27 mouse cellular contexts compared by ENCODE assay signal in the genomic region with DNA sequence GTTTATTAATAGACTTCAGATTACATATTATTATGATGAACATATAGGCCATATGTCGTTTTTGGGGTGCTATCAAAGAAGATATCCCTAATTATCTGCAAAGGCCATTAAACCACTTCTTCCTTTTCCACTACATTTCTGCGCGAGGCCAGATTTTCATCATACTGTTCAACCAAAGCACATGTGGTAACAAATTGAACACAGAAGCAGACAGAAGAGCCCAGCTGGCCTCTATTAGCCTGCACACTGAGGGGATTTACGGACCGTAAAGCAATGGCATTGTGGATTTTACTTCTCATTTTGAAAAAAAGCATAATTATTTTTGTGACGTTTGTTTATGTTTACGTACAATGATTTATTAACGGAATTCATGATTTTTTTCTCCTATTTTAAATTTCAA. TPM values are rescaled to one million over a fixed set of nuclear protein-coding genes. Genes with fewer than 3 reads are reported as not detected.
A peak's percentile ranks its signal among the peaks of the same experiment; 100 is the strongest.
DNase-seq lines count a peak whose midpoint lies in the region; ATAC-seq and TF ChIP-seq lines count a peak whose summit lies in the region.
"Had no signal": no experiment of that assay in that cellular context is flagged by ENCODE, and none has a peak within 500 bp of the region (broad histone marks: within the 10 kb centered on the region; RNA-seq: fewer than 3 reads in every experiment).

No protein-coding gene starts in this region.

- no peak for ATAC-seq in embryonic facial prominence, embryonic 11.5 days (replicated peaks; ENCODE audit: insufficient number of reproducible peaks, low FRiP score, low TSS enrichment, low read depth)
- no peak for ATAC-seq in limb, embryonic 14.5 days (ENCODE audit: low FRiP score, low read depth)
- ATAC-seq in intestine, embryonic 16.5 days, result no peak
- ATAC-seq: CD4-positive, CD25-positive, alpha-beta regulatory T cell, adult 4 months; forebrain, embryonic 15.5 days; hindbrain, postnatal 0 days had no signal

- DNase-seq in embryo, embryonic 11 days, result peak; percentile 60
- peak; percentile 86 for DNase-seq in embryonic facial prominence, embryonic 11.5 days (ENCODE audit: low spot score)
- peak; percentile 30 for DNase-seq in hindlimb bud, embryonic 11.5 days (ENCODE audit: extremely low spot score, low read depth, low spot score)
- DNase-seq in limb, embryonic 14.5 days (ENCODE audit: low spot score), result peak; percentile 66
- no peak for DNase-seq in thymus, postnatal 14 days
- no peak for DNase-seq in gastrocnemius, postnatal 36 days
- DNase-seq: adrenal gland, adult 2 months; adrenal gland, postnatal 25 days; cerebellum, adult 11-12 months; cerebellum, adult 9-10 months; gastrocnemius, postnatal 25 days; heart, adult 2 months; heart, postnatal 14 days; heart, postnatal 4 days; kidney, adult 11 months; kidney, adult 9 months had no signal

- 47% methylated on average over 8 of the region's 8 CpGs for WGBS in embryonic facial prominence, embryonic 11.5 days
- 26% methylated on average over 8 of the region's 8 CpGs for WGBS in limb, embryonic 14.5 days
- WGBS in intestine, embryonic 16.5 days, result 77% methylated on average over 8 of the region's 8 CpGs

- peaks cover 34% of the 10 kb centered on the region for H3K27me3 ChIP-seq in embryonic facial prominence, embryonic 11.5 days (ENCODE audit: control insufficient read depth, insufficient read depth, low read length)
- peaks cover 35% of the 10 kb centered on the region for H3K27me3 ChIP-seq in limb, embryonic 14.5 days (ENCODE audit: control insufficient read depth, insufficient read depth, low read length)
- peaks cover 30% of the 10 kb centered on the region for H3K27me3 ChIP-seq in intestine, embryonic 16.5 days (replicated peaks; ENCODE audit: control insufficient read depth, insufficient read depth, low read length)

- no peak overlapping the region for H3K4me3 ChIP-seq in embryonic facial prominence, embryonic 11.5 days (ENCODE audit: low read depth, low read length)
- no peak overlapping the region for H3K4me3 ChIP-seq in limb, embryonic 14.5 days (replicated peaks; ENCODE audit: low read length)
- H3K4me3 ChIP-seq in intestine, embryonic 16.5 days (ENCODE audit: low read length), result no peak overlapping the region
- H3K4me3 ChIP-seq: embryonic facial prominence, embryonic 15.5 days; forebrain, embryonic 15.5 days; heart, adult 2 months; heart, embryonic 10.5 days; heart, embryonic 13.5 days had no signal

- no peak for TF ChIP-seq POLR2A in limb, embryonic 14.5 days (IDR thresholded peaks at IDR 0.05; ENCODE audit: borderline replicate concordance, extremely low read depth, insufficient read depth, insufficient read length)

- intact Hi-C loops in gastrocnemius, postnatal 36 days (cut with DNase I), result no loop called here

- peaks cover 3% of the 10 kb centered on the region for H3K4me1 ChIP-seq in embryonic facial prominence, embryonic 11.5 days (ENCODE audit: control insufficient read depth, insufficient read depth, low read length)
- peaks cover 10% of the 10 kb centered on the region for H3K4me1 ChIP-seq in limb, embryonic 14.5 days (ENCODE audit: control insufficient read depth, insufficient read depth, low read length)
- H3K4me1 ChIP-seq in intestine, embryonic 16.5 days (ENCODE audit: control insufficient read depth, insufficient read depth, low read length), result peaks cover 15% of the 10 kb centered on the region

- H3K9me3 ChIP-seq in embryonic facial prominence, embryonic 11.5 days (replicated peaks; ENCODE audit: control insufficient read depth, low read length), result no peaks in the 10 kb centered on the region
- no peaks in the 10 kb centered on the region for H3K9me3 ChIP-seq in limb, embryonic 14.5 days (ENCODE audit: control insufficient read depth, low read length)
- H3K9me3 ChIP-seq in intestine, embryonic 16.5 days (ENCODE audit: control insufficient read depth, low read length), result no peaks in the 10 kb centered on the region
- H3K9me3 ChIP-seq: embryonic facial prominence, embryonic 15.5 days; forebrain, embryonic 15.5 days; heart, embryonic 10.5 days; heart, embryonic 13.5 days had no signal

- no peak overlapping the region for H3K9ac ChIP-seq in embryonic facial prominence, embryonic 11.5 days (replicated peaks; ENCODE audit: low read length)
- no peak overlapping the region for H3K9ac ChIP-seq in limb, embryonic 14.5 days (ENCODE audit: low read depth, low read length, severe bottlenecking)
- no peak overlapping the region for H3K9ac ChIP-seq in intestine, embryonic 16.5 days (ENCODE audit: low read depth, low read length)
- H3K9ac ChIP-seq: embryonic facial prominence, embryonic 15.5 days; forebrain, embryonic 15.5 days; heart, embryonic 13.5 days; hindbrain, embryonic 14.5 days had no signal

- no peak overlapping the region for H3K4me2 ChIP-seq in embryonic facial prominence, embryonic 11.5 days (ENCODE audit: low read depth, low read length)
- H3K4me2 ChIP-seq in limb, embryonic 14.5 days (replicated peaks; ENCODE audit: low read depth, low read length, severe bottlenecking), result no peak overlapping the region
- no peak overlapping the region for H3K4me2 ChIP-seq in intestine, embryonic 16.5 days (ENCODE audit: low read depth, low read length)
- H3K4me2 ChIP-seq: embryonic facial prominence, embryonic 15.5 days; forebrain, embryonic 15.5 days; heart, embryonic 13.5 days; hindbrain, embryonic 14.5 days had no signal

- no peaks in the 10 kb centered on the region for H3K36me3 ChIP-seq in embryonic facial prominence, embryonic 11.5 days (replicated peaks; ENCODE audit: control insufficient read depth, insufficient read depth, low read depth, low read length)
- H3K36me3 ChIP-seq in limb, embryonic 14.5 days (ENCODE audit: control insufficient read depth, insufficient read depth, low read length), result no peaks in the 10 kb centered on the region
- H3K36me3 ChIP-seq in intestine, embryonic 16.5 days (ENCODE audit: control insufficient read depth, insufficient read depth, low read length), result no peaks in the 10 kb centered on the region
- H3K36me3 ChIP-seq: embryonic facial prominence, embryonic 15.5 days; forebrain, embryonic 15.5 days; heart, embryonic 10.5 days; heart, embryonic 13.5 days had no signal

- no peak overlapping the region for H3K27ac ChIP-seq in embryonic facial prominence, embryonic 11.5 days (replicated peaks; ENCODE audit: low read depth, low read length)
- no peak overlapping the region for H3K27ac ChIP-seq in limb, embryonic 14.5 days (replicated peaks; ENCODE audit: low read depth, low read length)
- H3K27ac ChIP-seq in intestine, embryonic 16.5 days (ENCODE audit: low read length), result no peak overlapping the region
- H3K27ac ChIP-seq: embryonic facial prominence, embryonic 15.5 days; forebrain, embryonic 15.5 days; heart, adult 2 months; heart, embryonic 10.5 days; heart, embryonic 13.5 days; hindbrain, embryonic 14.5 days; hindbrain, postnatal 0 days had no signal

RNA-seq across cellular contexts. Expression of gene Sfrp5, which starts 3.1 kb away (rescaled TPM):
- 0.64 and 1.2 TPM in 2 replicates for polyA plus RNA-seq in embryonic facial prominence, embryonic 11.5 days (2014; fragmentation: Nextera tagmentation; extraction: Ambion mirVana)
- polyA plus RNA-seq in limb, embryonic 14.5 days (2012; rRNA removed), result 7.2 and 8.7 TPM in 2 replicates
- polyA plus RNA-seq in limb, embryonic 14.5 days (2014; fragmentation: Nextera tagmentation; extraction: Ambion mirVana), result 5.1 and 5.4 TPM in 2 replicates
- 1 to 10 TPM; 1.9 to 6.3 TPM for total RNA-seq in gastrocnemius, postnatal 36 days (2021)
- polyA plus RNA-seq in intestine, embryonic 16.5 days (2015; fragmentation: Nextera tagmentation; extraction: Ambion mirVana), result 3.5 and 8.3 TPM in 2 replicates
- total RNA-seq: granulocyte monocyte progenitor cell, adult 5-6 weeks; MEL had no signal
- polyA plus RNA-seq: C2C12; CD4-positive, CD25-positive, alpha-beta regulatory T cell, adult 4 months had no signal

RNA-seq across cellular contexts. Expression of gene Zfyve27, which starts 41.5 kb away (rescaled TPM):
- 10.2 and 14.0 TPM in 2 replicates for polyA plus RNA-seq in embryonic facial prominence, embryonic 11.5 days (2014; fragmentation: Nextera tagmentation; extraction: Ambion mirVana)
- polyA plus RNA-seq in limb, embryonic 14.5 days (2012; rRNA removed), result 47.4 and 58.6 TPM in 2 replicates
- polyA plus RNA-seq in limb, embryonic 14.5 days (2014; fragmentation: Nextera tagmentation; extraction: Ambion mirVana), result 13.1 and 16.5 TPM in 2 replicates
- 10 to 100 TPM; 11.4 to 12.6 TPM for total RNA-seq in gastrocnemius, postnatal 36 days (2021)
- 19.0 and 20.6 TPM in 2 replicates for polyA plus RNA-seq in intestine, embryonic 16.5 days (2015; fragmentation: Nextera tagmentation; extraction: Ambion mirVana)

RNA-seq across cellular contexts. Expression of gene Golga7b, which starts 42.2 kb away (rescaled TPM):
- polyA plus RNA-seq in embryonic facial prominence, embryonic 11.5 days (2014; fragmentation: Nextera tagmentation; extraction: Ambion mirVana), result 0.73 and 1.2 TPM in 2 replicates
- polyA plus RNA-seq in limb, embryonic 14.5 days (2012; rRNA removed), result 0.06 and 0.11 TPM in 2 replicates
- polyA plus RNA-seq in limb, embryonic 14.5 days (2014; fragmentation: Nextera tagmentation; extraction: Ambion mirVana), result not detected in 2 replicates
- total RNA-seq in gastrocnemius, postnatal 36 days (2021), result 1 to 10 TPM; 2.0 to 3.2 TPM
- polyA plus RNA-seq in intestine, embryonic 16.5 days (2015; fragmentation: Nextera tagmentation; extraction: Ambion mirVana), result 1.0 and 1.2 TPM in 2 replicates
- total RNA-seq: granulocyte monocyte progenitor cell, adult 5-6 weeks had no signal

RNA-seq across cellular contexts. Expression of gene Marveld1, which starts 58.0 kb away (rescaled TPM):
- 10.9 and 16.6 TPM in 2 replicates for polyA plus RNA-seq in embryonic facial prominence, embryonic 11.5 days (2014; fragmentation: Nextera tagmentation; extraction: Ambion mirVana)
- 105 and 131 TPM in 2 replicates for polyA plus RNA-seq in limb, embryonic 14.5 days (2012; rRNA removed)
- polyA plus RNA-seq in limb, embryonic 14.5 days (2014; fragmentation: Nextera tagmentation; extraction: Ambion mirVana), result 25.4 and 36.4 TPM in 2 replicates
- 1 to 10 TPM; 5.3 to 6.9 TPM for total RNA-seq in gastrocnemius, postnatal 36 days (2021)
- polyA plus RNA-seq in intestine, embryonic 16.5 days (2015; fragmentation: Nextera tagmentation; extraction: Ambion mirVana), result 4.4 and 4.6 TPM in 2 replicates

Comparison
In these comparisons a context has a peak if more than half of its experiments do, and no peak if none do; other contexts are left out.
1. DNase-seq: peak in embryo, embryonic 11 days (single experiment), embryonic facial prominence, embryonic 11.5 days (single experiment), hindlimb bud, embryonic 11.5 days (single experiment) and limb, embryonic 14.5 days (single experiment); none in thymus, postnatal 14 days (single experiment) and gastrocnemius, postnatal 36 days (0 of 2).